Mouse (Mus musculus) olfactory bulb, adult 2 months (tissue): ENCODE results near the gene Nf2. TPM values are rescaled to one million over a fixed set of nuclear protein-coding genes. Genes with fewer than 3 reads are reported as not detected.
"Not testable (repeated sequence)": the region's sequence is repeated elsewhere in the genome, so short reads cannot be mapped to it uniquely, and the experiment has no call there.

Experiments used
- H3K27ac ChIP-seq: fragments of 200-500 bp; 2 replicates; pipeline ENCODE4 v1.5.1; 2012; ENCODE audit warnings: low read depth, low read length; ENCODE audit not compliant: insufficient read depth
- H3K4me1 ChIP-seq: fragments of 200-500 bp; 2 replicates; pipeline ENCODE4 v1.6.1; 2012; ENCODE audit warnings: low read length; ENCODE audit not compliant: control insufficient read depth, insufficient read depth
- H3K4me3 ChIP-seq: fragments of 200-500 bp; 2 replicates; pipeline ENCODE4 v1.5.1; 2012; ENCODE audit warnings: mild to moderate bottlenecking, low read depth, low read length, moderate library complexity; ENCODE audit not compliant: insufficient read depth
- CTCF ChIP-seq: fragments of 200-500 bp; IDR thresholded peaks from 2 replicates; pipeline ENCODE4 v1.5.1; 2012; ENCODE audit warnings: low read depth, mild to moderate bottlenecking, low read length, moderate library complexity; ENCODE audit not compliant: insufficient read depth
- POLR2A ChIP-seq: fragments of 200-500 bp; IDR thresholded peaks from 2 replicates; pipeline ENCODE4 v1.6.1; 2012; ENCODE audit warnings: mild to moderate bottlenecking, low read depth, low read length, moderate library complexity; ENCODE audit not compliant: insufficient read depth
- WGBS: fragments of 180-500 bp; shearing (Covaris S2); methylation state at CpG from one replicate; pipeline ENCODE4 v1.1.7; 2018; 5-methylcytosine and 5-hydroxymethylcytosine counted together
- polyA plus RNA-seq: library from polyadenylated mRNA; stranded (reverse); fragments of >200 nt; gene quantifications from 2 replicates; pipeline ENCODE4 v1.2.4, GENCODE M21; 2012; ENCODE audit warnings: low replicate concordance; ENCODE audit not compliant: missing spikeins, insufficient read depth, insufficient read length

Gene Nf2
- polyA plus RNA-seq, 1 experiment = not detected

DNA sequence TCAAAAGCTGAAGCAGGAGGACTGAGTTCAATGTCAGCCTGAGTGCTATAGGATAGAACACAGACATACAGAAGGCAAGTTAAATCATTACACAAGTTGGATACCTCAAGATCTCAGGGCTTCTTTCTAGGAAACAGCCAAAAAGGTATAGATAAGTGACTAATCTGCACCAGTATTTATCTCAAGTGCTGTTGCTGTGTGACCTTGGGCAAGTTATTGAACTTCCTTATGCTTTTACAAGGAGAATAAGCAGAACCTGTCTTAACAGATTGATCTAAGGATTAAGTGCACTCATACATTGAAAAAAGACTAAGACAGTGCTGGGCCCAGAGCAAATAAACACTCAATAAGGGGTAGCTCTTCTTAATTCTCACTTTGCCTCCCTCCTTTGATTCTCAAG lies 22.0 kb downstream of the Nf2 start:
- no peak for TF ChIP-seq POLR2A
- no peak for TF ChIP-seq CTCF
- H3K4me3 ChIP-seq = no peak overlapping the region
- no peaks in the 10 kb centered on the region for H3K4me1 ChIP-seq
- H3K27ac ChIP-seq = no peak overlapping the region

DNA sequence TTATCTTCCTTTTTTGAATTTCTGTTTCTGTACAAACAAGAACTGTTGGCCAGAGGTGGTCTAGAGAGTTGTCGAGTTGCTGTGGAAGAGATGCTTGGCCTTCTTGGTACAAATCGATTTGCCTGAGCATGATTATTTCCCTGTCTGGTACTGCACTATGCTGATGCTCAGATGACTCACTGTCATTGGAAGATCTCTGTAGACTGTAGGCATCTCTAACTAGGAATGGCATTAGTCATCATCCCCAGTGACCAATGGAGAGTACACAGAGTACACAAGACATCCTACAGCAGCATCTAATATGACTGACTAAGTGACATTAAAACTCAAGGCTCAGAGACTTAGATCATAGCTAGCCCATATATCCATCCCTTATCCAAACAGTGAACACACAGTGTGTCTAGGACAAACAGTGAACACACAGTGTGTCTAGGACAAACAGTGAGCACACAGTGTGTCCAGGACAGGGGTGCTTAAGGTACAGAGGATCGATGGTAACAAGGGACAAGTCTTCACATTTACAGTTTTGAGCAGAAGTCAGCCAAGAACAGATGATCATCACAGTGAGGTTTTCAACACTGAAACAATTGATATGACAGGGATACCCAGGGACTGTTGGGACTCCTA lies 23.1 kb downstream of the Nf2 start:
- H3K4me1 ChIP-seq = no peaks in the 10 kb centered on the region
- no peak overlapping the region for H3K4me3 ChIP-seq
- no peak overlapping the region for H3K27ac ChIP-seq
- WGBS = 93% methylated on average over 3 of the region's 3 CpGs
- no peak for TF ChIP-seq CTCF

DNA sequence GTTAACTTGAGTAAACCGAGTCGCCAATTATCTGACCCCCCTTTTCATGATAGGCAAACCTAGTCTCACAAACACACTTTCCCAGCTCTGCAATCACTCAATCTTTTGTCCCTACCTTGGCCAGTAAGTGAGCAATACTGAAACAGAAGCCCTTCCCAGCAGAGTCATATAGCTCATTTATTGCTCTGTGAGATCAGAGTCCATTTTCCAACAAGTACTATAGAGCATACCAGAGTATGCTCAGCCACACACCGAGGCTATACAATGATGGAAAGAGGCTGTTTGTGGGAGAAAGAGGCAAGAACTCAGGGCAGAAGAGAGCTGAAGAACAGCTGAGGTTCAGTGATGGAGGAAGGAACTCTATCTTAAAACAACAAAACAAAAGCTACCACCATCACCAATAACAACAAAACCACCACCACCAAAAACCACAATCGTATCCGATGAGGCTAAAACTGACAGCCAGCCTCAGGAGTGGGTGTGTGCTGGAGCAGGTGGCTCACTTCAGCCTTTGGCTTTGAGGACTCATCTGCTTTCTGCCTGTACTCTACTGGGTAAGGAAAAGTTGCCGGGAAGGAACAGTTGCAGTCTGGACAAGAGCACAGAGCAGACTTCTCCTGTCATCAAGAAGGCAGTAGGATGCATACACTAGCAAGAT lies 25.6 kb downstream of the Nf2 start:
- Histone ChIP-seq H3K27ac (no peak overlapping the region), H3K4me1 (no peaks in the 10 kb centered on the region), H3K4me3 (no peak overlapping the region)
- 84% methylated on average over 6 of the region's 6 CpGs for whole genome bisulfite sequencing
- TF ChIP-seq CTCF (no peak), POLR2A (no peak)

DNA sequence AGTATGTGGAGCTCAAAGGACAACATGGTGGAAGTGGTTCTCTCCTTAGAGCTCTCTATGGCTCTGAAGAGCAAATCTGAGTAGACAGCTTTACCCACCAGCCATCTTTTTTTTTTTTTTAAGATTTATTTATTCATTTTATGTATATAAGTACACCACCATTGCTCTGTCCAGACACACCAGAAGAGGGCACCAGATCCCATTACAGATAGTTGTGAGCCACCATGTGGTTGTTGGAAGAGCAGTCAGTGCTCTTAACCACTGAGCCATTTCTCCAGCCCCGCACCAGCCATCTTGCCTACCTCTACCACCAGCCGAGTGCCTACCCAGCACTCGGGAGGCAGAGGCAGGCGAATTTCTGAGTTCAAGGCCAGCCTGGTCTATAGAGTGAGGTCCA lies 26.9 kb downstream of the Nf2 start:
- H3K4me1 ChIP-seq, H3K4me3 ChIP-seq, H3K27ac ChIP-seq: not testable (repeated sequence)
- WGBS = 94% methylated on average over 4 of the region's 4 CpGs

DNA sequence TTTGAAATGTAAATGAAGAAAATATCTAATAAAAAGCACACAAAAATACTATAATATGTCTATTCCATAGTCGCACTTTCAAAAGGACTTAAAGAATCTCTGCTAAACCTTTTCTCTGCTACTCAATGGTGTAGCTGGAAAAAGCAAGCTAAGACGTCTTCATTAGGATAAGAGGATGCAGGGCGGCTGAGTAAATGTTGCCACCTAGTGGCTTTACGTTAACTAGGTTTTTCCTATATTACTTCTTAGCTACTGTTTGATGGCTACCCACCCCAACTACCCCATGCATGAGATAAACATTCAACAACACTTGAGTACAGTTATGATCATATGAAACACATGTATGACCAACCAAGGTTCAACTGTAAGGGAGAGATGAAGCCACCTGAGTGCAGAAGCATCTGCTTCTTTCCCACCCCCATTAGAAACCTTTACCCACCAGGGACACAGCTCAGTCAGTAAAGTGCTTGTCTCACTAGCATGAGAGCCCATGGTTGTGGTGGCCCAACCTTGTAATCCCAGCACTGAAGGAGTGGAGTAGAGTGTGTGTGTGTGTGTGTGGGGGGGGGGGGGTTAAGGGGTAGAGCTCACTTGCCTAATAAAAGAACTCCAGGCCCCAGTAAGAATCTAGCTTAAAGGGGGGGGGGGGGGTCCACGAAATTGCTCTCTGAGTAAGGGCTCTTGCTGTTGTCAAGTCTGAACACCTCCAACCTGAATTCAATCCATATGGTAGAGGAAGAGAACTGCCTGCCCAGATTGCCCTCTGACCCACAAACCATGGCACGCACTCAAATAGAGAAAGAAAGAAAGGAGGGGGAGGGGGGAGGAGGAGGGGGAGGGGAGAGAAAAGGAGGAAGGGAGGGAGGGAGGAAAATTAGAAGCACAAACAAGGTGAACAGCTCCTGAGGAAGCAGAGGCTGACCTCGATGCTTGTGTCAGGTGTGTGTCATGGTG lies 27.6 kb downstream of the Nf2 start:
- TF ChIP-seq CTCF = no peak
- no peak overlapping the region for H3K4me3 ChIP-seq
- H3K27ac ChIP-seq = no peak overlapping the region
- WGBS = 48% methylated on average over 7 of the region's 7 CpGs
- no peaks in the 10 kb centered on the region for H3K4me1 ChIP-seq

DNA sequence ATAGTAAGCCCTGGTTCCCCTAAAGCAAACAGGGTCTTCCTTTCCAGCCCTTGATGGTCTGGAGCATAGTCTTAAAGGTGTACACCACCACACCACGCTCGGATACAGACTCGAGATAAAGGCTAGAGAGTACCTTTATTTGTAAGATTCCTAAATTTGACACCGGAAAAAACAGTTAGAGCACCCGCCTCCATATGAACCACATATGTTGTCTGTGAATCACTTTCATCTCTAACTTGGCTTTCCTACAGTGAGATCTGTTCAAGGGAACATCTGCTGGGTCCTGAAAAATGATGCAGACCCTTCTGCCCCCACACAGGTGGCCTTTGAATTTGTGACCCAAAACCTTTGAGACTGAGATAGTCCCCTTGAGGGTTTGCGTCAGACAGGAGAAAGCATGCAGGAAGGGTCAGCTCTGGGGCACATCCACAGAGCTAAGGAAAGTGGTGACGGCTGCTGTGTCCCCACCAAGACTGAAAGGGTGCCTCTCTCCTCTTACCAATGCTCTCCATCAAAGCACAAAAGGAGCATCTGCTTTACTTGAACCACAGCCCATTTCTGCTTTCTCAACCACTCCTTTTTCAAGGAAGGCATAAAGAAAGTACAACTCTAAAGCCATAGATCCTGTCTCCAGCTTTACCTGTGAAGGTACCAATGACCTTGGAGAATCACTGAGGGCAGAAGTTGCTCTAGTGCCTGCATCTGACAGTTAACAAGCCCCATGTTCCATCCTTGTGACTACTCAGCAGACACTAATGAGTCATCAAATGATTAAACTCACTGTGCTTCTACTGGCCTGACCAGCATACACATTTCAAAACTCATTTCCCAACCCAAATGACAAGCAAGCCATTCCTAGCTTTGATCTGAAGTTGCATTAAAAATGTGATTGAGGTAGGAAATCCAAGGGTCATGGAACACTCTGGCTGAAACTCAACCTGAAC lies 34.6 kb downstream of the Nf2 start:
- 90% methylated on average over 7 of the region's 7 CpGs for WGBS
- H3K4me1 ChIP-seq = no peaks in the 10 kb centered on the region
- no peak overlapping the region for H3K27ac ChIP-seq
- H3K4me3 ChIP-seq = no peak overlapping the region
- TF ChIP-seq CTCF (no peak), POLR2A (no peak)

DNA sequence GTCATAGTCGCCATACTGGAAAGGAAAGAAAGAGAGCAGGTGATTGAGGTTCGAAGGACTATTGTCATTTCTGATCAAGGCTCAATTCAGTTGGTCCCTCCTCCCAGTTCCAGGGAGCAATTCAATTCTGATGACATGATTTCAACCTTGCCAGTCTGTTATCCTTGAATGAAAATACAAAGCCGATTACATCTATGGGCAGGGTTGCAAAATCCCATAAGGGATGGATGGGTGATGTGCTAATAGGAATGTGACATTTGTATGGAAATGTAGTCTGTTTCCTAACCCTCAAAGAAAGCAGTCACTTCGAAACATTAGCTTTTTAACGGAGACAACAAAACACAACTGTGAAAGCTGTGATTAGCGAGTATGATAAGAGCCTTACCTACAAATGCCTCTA lies 41.0 kb downstream of the Nf2 start:
- Histone ChIP-seq H3K4me3 (no peak overlapping the region), H3K27ac (no peak overlapping the region), H3K4me1 (peaks cover 3% of the 10 kb centered on the region)
- no peak for TF ChIP-seq POLR2A
- no peak for TF ChIP-seq CTCF
- 93% methylated on average over 6 of the region's 6 CpGs for WGBS

DNA sequence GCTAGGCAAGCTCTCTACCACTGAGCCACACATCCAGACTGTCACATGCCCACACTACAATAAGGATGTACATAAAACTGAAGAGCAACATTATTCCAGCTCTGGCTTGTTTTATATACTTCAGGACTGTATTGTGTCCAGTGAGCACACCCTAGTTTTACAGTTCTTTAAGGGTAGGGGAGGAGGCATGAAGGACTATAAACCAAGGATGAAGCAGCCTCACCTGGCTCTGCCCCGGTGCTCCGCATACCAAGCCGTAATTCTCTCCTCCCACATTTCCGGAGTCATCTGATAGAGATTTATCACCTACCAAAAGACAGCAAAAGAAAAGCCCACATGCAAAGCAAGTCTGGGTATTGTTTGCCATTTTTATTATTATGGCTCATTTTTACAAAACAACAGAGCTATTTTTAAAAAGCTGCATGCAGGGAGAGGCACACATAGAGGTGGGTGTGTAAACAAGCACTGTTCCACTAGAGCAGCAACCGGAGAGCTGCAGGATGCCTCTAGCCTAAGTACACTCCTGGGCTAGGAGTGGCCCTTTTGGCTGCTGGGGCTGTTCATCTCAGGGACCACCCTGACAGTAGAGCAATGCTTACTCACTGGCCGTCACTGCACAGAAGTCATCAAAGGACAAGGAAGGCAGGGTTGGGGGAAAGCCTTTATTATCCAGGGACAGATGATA lies 43.2 kb downstream of the Nf2 start:
- TF ChIP-seq CTCF (no peak), POLR2A (no peak)
- Histone ChIP-seq H3K4me1 (peaks cover 3% of the 10 kb centered on the region), H3K4me3 (no peak overlapping the region), H3K27ac (no peak overlapping the region)
- WGBS = 56% methylated on average over 6 of the region's 6 CpGs
